Mouse (Mus musculus): ENCODE measurements around the gene Vmn1r202. TPM values are rescaled to one million over a fixed set of nuclear protein-coding genes. Genes with fewer than 3 reads are reported as not detected.

The Vmn1r202 gene
- not detected for total RNA-seq (2023)

DNA sequence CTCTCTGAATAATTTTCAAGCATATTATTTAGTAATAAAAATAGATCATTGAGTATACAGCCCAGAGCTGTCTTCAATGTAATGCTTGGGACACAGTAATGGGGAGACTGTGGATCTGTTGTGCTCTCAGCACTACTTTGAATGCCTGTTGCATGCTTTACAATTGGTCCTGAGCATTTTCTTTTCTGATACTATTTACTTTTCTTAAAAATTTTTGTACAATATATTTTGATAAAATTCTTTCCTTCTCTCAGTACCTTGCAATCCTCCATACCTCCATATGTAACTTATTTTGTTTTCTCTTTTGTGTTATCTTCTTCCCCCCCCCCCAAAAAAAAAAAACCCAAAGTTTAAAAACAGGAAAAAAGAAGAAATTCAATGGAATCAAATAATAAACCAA is at the start of gene Vmn1r202:
TSS of gene Vmn1r202 (minus strand) at position 101 of the 400 bp plus-strand sequence.

DNA sequence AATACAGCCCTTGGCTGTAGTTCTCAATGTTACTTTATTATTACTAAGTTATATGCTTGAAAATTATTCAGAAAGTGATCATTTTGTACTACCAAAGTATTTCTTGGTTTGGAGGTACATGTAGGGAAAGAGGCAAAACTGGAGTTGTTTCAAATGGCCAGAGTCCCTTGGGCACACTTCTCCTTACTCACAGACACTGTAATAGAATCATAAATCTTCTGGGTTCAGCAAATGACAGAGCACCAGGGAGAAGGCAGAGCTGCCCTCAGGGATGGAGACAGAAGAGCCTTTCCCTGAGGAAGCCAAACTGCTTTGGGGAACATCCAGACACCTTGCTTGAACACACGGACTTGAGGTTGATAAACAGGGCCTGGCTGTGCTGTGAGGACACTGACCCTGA is 47.7 kb upstream of the Vmn1r202 start, which contains the start of gene Vmn1r204:
TSS of gene Vmn1r204 (plus strand) at position 301 of the 400 bp plus-strand sequence.

DNA sequence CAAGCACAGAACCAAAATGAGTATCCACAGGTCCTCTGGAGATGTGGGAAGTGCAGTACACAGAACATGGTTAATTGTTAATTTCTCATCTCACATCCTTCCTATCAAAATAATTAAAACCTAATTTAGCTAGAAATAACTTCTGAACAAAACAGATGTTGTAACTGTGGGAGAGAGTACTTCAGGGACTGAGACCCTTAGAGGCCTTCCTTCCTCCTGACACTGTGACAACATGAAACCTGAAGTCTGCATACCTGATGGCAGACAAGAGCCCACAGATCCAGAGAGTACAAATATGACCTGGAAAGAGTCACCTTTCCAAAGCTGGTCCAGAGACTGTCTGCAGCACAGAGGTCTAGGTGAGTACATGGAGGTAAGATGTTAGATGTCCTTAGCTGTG is 12.6 kb upstream of the Vmn1r202 start, which contains the start of gene Vmn1r203:
TSS of gene Vmn1r203 (plus strand) at position 301 of the 400 bp plus-strand sequence.

DNA sequence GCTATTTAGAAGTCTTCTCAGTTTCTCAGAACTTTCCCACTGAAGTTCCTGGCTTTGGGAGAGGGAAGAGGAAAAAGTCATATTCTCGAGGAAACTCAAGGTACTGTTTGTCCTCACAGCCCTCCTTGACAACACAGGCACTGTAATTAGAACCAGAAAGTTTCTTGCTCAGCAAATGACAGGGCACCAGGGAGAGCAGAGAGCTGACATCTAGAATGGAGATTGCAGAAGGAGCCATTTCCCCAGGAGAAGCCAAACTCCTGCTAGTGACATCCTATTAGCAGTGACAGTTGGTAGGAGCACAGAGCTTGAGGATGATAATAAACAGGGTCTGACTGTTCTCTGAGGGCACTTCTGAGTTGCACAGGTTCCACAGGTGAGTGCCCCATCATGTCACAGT is 33.6 kb downstream of the Vmn1r202 start, which contains the start of gene Vmn1r201:
TSS of gene Vmn1r201 (plus strand) at position 301 of the 400 bp plus-strand sequence.

Other genes with a start within 250 kb of the Vmn1r202 start
- gene Vmn1r195, start 234.9 kb downstream of the Vmn1r202 start, total RNA-seq (2023) = not detected
- gene Vmn1r196, start 215.5 kb downstream of the Vmn1r202 start, total RNA-seq (2023) = not detected
- not detected for gene Vmn1r197, start 180.8 kb downstream of the Vmn1r202 start, total RNA-seq (2023)
- gene Vmn1r198, start 155.0 kb downstream of the Vmn1r202 start, total RNA-seq (2023) = not detected
- not detected for gene Vmn1r199, start 125.6 kb downstream of the Vmn1r202 start, total RNA-seq (2023)
- not detected for gene Vmn1r200, start 115.0 kb downstream of the Vmn1r202 start, total RNA-seq (2023)
- gene Vmn1r201, start 33.5 kb downstream of the Vmn1r202 start, total RNA-seq (2023) = not detected
- gene Vmn1r203, start 12.7 kb upstream of the Vmn1r202 start, total RNA-seq (2023) = not detected
- gene Vmn1r204, start 47.8 kb upstream of the Vmn1r202 start, total RNA-seq (2023) = not detected
- not detected for gene Vmn1r205, start 87.6 kb upstream of the Vmn1r202 start, total RNA-seq (2023)
- gene Vmn1r206, start 118.9 kb upstream of the Vmn1r202 start, total RNA-seq (2023) = not detected
- gene Vmn1r207-ps, start 224.2 kb upstream of the Vmn1r202 start, total RNA-seq (2023) = under 1 TPM in 1 of 2 experiments, not detected in 1; 0.12 TPM